Mouse (Mus musculus) heart, embryonic 13.5 days (tissue): ENCODE data around the gene Nmnat2. TPM values are rescaled to one million over a fixed set of nuclear protein-coding genes. Genes with fewer than 3 reads are reported as not detected.
A peak's percentile ranks its signal among the peaks of the same experiment; 100 is the strongest.

Source experiments
- ATAC-seq: fragments of 200-750 bp; cut with Nextera tagmentation; 2 replicates; pipeline ENCODE4 v1.8.0; 2017; ENCODE audit warnings: moderate TSS enrichment; ENCODE audit not compliant: insufficient number of reproducible peaks, low FRiP score, low TSS enrichment; ENCODE audit errors: extremely low read depth
- H3K27ac ChIP-seq: fragments of 300-500 bp; sonication (generic); replicated peaks from 2 replicates; pipeline ENCODE4 v1.5.1; 2015; ENCODE audit warnings: moderate library complexity, mild to moderate bottlenecking, inconsistent platforms
- H3K27me3 ChIP-seq: fragments of 300-500 bp; sonication (generic); replicated peaks from 2 replicates; pipeline ENCODE4 v1.6.1; 2015; ENCODE audit warnings: mild to moderate bottlenecking, inconsistent platforms
- H3K36me3 ChIP-seq: fragments of 300-500 bp; sonication (generic); 2 replicates; pipeline ENCODE4 v1.6.1; 2015; ENCODE audit warnings: mild to moderate bottlenecking, inconsistent platforms
- H3K4me1 ChIP-seq: fragments of 300-500 bp; sonication (generic); 2 replicates; pipeline ENCODE4 v1.6.1; 2015; ENCODE audit warnings: inconsistent platforms
- H3K4me2 ChIP-seq: fragments of 300-500 bp; sonication (generic); 2 replicates; pipeline ENCODE4 v1.6.1; 2015; ENCODE audit warnings: inconsistent platforms, mild to moderate bottlenecking, moderate library complexity
- H3K4me3 ChIP-seq: fragments of 300-500 bp; sonication (generic); 2 replicates; pipeline ENCODE4 v1.5.1; 2015; ENCODE audit warnings: moderate library complexity, mild to moderate bottlenecking, inconsistent platforms
- H3K9ac ChIP-seq: fragments of 300-500 bp; sonication (generic); 2 replicates; pipeline ENCODE4 v1.6.1; 2015; ENCODE audit warnings: inconsistent platforms, mild to moderate bottlenecking, moderate library complexity
- H3K9me3 ChIP-seq: fragments of 300-500 bp; sonication (generic); 2 replicates; pipeline ENCODE4 v1.6.1; 2016; ENCODE audit warnings: inconsistent platforms
- WGBS: fragments of 180-500 bp; shearing (Covaris S2); methylation state at CpG from one replicate; pipeline ENCODE4 v1.1.7; 2015; ENCODE audit warnings: mixed read lengths; 5-methylcytosine and 5-hydroxymethylcytosine counted together
- polyA plus RNA-seq: library from polyadenylated mRNA; unstranded; fragments of >200 nt; fragmentation: Nextera tagmentation; extraction: Ambion mirVana; gene quantifications from 2 replicates; pipeline ENCODE4 v1.2.1, GENCODE M21; 2015

Gene Nmnat2
- polyA plus RNA-seq, 1 experiment from 2014 or later = 0.75 TPM

DNA sequence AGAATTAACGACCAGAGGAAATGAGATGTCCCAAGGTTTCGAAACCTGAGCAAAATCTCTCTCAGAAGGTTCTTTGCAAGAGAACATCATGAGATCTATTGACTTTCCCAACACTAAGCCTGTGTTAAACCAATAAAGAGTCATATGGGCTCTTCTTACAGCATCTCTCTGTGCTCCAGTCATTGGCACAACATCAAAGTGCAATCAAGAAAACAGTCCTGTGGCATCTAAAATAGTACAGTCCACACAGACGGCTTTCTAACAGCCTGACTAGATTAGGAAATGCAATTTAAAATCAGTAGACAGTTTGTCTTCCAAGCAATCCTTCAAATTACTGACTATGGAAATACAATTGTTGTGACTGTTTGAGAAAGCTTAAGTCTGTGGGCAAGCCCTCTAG lies 32.2 kb downstream of the Nmnat2 start:
- no peak overlapping the region for H3K9ac ChIP-seq
- no peaks in the 10 kb centered on the region for H3K9me3 ChIP-seq
- no peaks in the 10 kb centered on the region for H3K36me3 ChIP-seq
- ATAC-seq = no peak
- no peak overlapping the region for H3K27ac ChIP-seq
- no peak overlapping the region for H3K4me3 ChIP-seq
- WGBS = 39% methylated on average over 3 of the region's 3 CpGs
- no peaks in the 10 kb centered on the region for H3K4me1 ChIP-seq
- H3K27me3 ChIP-seq = no peaks in the 10 kb centered on the region
- H3K4me2 ChIP-seq = no peak overlapping the region

DNA sequence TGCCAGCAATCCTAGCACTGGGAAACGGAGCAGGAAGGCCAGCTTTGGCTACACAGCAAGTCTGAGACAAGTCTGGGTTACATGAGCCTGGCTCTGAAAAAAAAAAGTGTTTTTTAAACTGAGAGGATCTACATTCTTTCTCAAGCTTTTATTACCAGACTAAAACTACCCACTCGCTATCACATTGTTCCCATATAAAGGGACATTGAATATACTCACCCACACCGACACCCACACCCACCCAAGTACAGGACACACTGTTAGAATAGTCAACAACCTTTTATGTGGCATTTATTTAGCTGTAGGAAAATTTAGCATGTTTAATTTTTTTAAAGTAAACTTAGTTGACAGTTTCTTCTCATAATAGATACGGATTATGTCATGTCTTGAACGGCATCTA lies 35.3 kb downstream of the Nmnat2 start:
- H3K4me3 ChIP-seq = no peak overlapping the region
- H3K4me2 ChIP-seq = no peak overlapping the region
- H3K9me3 ChIP-seq = no peaks in the 10 kb centered on the region
- H3K4me1 ChIP-seq = no peaks in the 10 kb centered on the region
- no peak for ATAC-seq
- H3K36me3 ChIP-seq = no peaks in the 10 kb centered on the region
- H3K27ac ChIP-seq = no peak overlapping the region
- H3K27me3 ChIP-seq = no peaks in the 10 kb centered on the region
- H3K9ac ChIP-seq = no peak overlapping the region
- WGBS = 86% methylated on average over 5 of the region's 5 CpGs

GRCm38 (mm10) chr1:152992271-152993134 lies 37.7 kb downstream of the Nmnat2 start:
- no peaks in the 10 kb centered on the region for H3K27me3 ChIP-seq
- no peaks in the 10 kb centered on the region for H3K36me3 ChIP-seq
- no peaks in the 10 kb centered on the region for H3K9me3 ChIP-seq
- no peak overlapping the region for H3K4me3 ChIP-seq
- 41% methylated on average over 6 of the region's 6 CpGs for WGBS
- no peak overlapping the region for H3K9ac ChIP-seq
- H3K27ac ChIP-seq = no peak overlapping the region
- H3K4me1 ChIP-seq = no peaks in the 10 kb centered on the region
- ATAC-seq = no peak
- H3K4me2 ChIP-seq = no peak overlapping the region

DNA sequence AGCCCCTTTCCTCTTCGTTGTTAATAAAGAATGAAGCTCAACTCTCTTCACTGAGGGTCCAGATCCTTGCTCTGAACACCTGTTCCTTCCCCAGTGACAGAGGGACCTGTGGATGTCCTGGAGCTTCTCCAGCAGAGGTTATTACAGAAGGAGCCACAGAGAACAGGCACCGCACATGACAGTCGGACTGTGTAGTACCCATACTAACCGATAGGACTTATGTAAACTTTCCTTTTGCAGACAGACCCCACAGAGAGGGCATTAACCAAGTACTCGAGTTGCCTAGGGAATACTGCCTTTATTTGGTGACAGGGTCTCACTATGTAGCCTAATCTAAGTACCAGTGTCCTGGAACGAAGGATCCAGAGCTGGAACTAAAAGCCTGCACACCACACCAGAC lies 39.0 kb downstream of the Nmnat2 start:
- H3K27ac ChIP-seq = no peak overlapping the region
- ATAC-seq = no peak

DNA sequence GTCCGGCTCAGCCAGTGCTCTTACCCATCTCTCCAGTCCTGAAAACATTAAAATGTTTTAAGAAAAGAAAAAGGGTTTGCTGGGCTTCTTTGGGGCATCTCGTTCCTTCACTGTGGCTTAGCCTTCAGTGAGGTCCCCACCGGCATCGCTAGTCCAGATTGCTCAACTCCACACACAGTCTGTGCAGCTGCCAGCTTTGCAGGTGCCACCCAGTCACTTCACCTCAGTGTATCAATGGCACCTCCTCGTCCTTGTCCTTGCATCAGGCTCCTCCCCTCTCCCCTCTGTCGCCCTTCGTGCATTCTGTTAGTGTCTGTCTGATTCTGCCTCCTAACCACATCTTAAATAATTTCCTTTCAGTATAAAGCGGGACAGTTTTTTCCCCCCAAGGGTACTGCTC lies 45.2 kb downstream of the Nmnat2 start:
- Histone ChIP-seq H3K27ac (no peak overlapping the region), H3K9ac (no peak overlapping the region), H3K9me3 (no peaks in the 10 kb centered on the region), H3K4me1 (peaks cover 14% of the 10 kb centered on the region), H3K4me2 (no peak overlapping the region), H3K4me3 (no peak overlapping the region), H3K36me3 (no peaks in the 10 kb centered on the region), H3K27me3 (no peaks in the 10 kb centered on the region)
- WGBS = 72% methylated on average over 8 of the region's 8 CpGs
- ATAC-seq = no peak

More for the DNA sequence above, 39.0 kb downstream of the Nmnat2 start:
- no peaks in the 10 kb centered on the region for H3K36me3 ChIP-seq
- H3K9me3 ChIP-seq = no peaks in the 10 kb centered on the region
- no peak overlapping the region for H3K9ac ChIP-seq
- H3K4me3 ChIP-seq = no peak overlapping the region
- 0 out of 2 replicates have a peak, but pooled peaks cover 3% of the 10 kb centered on the region for H3K4me1 ChIP-seq
- H3K27me3 ChIP-seq = no peaks in the 10 kb centered on the region
- 69% methylated on average over 6 of the region's 6 CpGs for WGBS
- H3K4me2 ChIP-seq = no peak overlapping the region

GRCm38 (mm10) chr1:153000486-153001228 lies 45.9 kb downstream of the Nmnat2 start:
- H3K27me3 ChIP-seq = no peaks in the 10 kb centered on the region
- H3K4me1 ChIP-seq = peaks cover 17% of the 10 kb centered on the region
- H3K9ac ChIP-seq = no peak overlapping the region
- H3K27ac ChIP-seq = no peak overlapping the region
- H3K4me3 ChIP-seq = no peak overlapping the region
- no peak for ATAC-seq
- H3K9me3 ChIP-seq = no peaks in the 10 kb centered on the region
- no peaks in the 10 kb centered on the region for H3K36me3 ChIP-seq
- no peak overlapping the region for H3K4me2 ChIP-seq
- WGBS = 60% methylated on average over 6 of the region's 6 CpGs

- H3K9me3 ChIP-seq = no peaks in the 10 kb centered on the region
- no peak overlapping the region for H3K9ac ChIP-seq
- H3K27me3 ChIP-seq = no peaks in the 10 kb centered on the region
- no peak for ATAC-seq
- H3K27ac ChIP-seq = no peak overlapping the region
- peaks cover 29% of the 10 kb centered on the region for H3K4me1 ChIP-seq
- no peak overlapping the region for H3K4me2 ChIP-seq
- no peak overlapping the region for H3K4me3 ChIP-seq
- 66% methylated on average over 11 of the region's 11 CpGs for whole genome bisulfite sequencing
- H3K36me3 ChIP-seq = no peaks in the 10 kb centered on the region
Observed at GRCm38 (mm10) chr1:153002295-153003050, 47.7 kb downstream of the Nmnat2 start.

- Histone ChIP-seq H3K9ac (no peak overlapping the region), H3K27ac (no peak overlapping the region), H3K4me2 (no peak overlapping the region), H3K27me3 (no peaks in the 10 kb centered on the region), H3K36me3 (no peaks in the 10 kb centered on the region), H3K4me1 (peaks cover 25% of the 10 kb centered on the region), H3K4me3 (no peak overlapping the region), H3K9me3 (no peaks in the 10 kb centered on the region)
- no peak for ATAC-seq
- 84% methylated on average over 2 of the region's 2 CpGs for WGBS
Observed at GRCm38 (mm10) chr1:153004472-153004871, 49.7 kb downstream of the Nmnat2 start.

DNA sequence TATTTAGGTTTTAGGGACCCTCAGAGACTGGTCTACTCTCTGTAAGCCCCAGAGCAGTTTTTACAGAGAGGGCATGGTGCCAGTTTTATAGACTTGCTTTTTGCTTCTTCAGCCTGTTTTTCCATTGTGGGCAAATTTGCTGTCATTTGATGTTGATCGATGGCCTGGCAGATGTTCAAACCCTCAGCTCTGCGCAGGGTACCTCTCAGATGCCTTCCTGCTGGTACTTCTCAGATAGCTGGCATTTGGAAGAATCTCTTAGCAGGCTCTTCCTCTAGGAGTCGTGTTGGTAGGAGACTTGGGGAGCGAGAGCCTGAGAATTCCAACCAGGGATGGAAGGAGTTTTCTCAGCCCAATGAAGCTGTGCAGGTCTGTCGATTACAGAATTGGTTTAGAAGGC lies 51.3 kb downstream of the Nmnat2 start:
- Histone ChIP-seq H3K36me3 (no peaks in the 10 kb centered on the region), H3K4me3 (no peak overlapping the region), H3K4me2 (no peak overlapping the region), H3K9ac (no peak overlapping the region), H3K4me1 (peaks cover 16% of the 10 kb centered on the region), H3K27ac (peak overlapping the region; percentile 37; the same call in 1 of the 2 replicates), H3K9me3 (no peaks in the 10 kb centered on the region), H3K27me3 (no peaks in the 10 kb centered on the region)
- WGBS = 45% methylated on average over 5 of the region's 5 CpGs
- no peak for ATAC-seq

DNA sequence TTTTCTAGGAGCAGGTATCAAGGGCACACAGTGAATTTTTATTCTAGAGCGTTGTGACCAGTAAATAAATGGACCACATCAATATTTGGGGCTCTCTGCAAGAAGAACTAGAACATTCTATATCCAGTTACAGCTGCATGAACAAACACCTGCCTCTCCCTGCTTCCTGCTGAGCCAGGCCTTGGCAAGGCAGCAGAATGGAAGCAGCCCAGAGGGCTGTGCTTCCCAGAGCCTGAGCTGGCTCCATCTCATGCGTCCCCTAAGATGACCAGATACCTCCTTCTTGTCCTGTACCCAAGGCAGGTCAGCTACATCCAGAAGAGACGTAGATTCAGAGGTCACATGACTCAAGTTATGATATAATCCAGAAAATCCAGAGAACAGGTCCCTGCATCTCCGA lies 52.0 kb downstream of the Nmnat2 start:
- H3K4me2 ChIP-seq = no peak overlapping the region
- WGBS = 75% methylated on average over 4 of the region's 4 CpGs
- H3K9me3 ChIP-seq = no peaks in the 10 kb centered on the region
- ATAC-seq = no peak
- no peaks in the 10 kb centered on the region for H3K27me3 ChIP-seq
- peaks cover 16% of the 10 kb centered on the region for H3K4me1 ChIP-seq
- H3K9ac ChIP-seq = no peak overlapping the region
- H3K4me3 ChIP-seq = no peak overlapping the region
- H3K27ac ChIP-seq = 0 out of 2 replicates have a peak overlapping the region, but pooled peaks have one; percentile 37
- no peaks in the 10 kb centered on the region for H3K36me3 ChIP-seq

DNA sequence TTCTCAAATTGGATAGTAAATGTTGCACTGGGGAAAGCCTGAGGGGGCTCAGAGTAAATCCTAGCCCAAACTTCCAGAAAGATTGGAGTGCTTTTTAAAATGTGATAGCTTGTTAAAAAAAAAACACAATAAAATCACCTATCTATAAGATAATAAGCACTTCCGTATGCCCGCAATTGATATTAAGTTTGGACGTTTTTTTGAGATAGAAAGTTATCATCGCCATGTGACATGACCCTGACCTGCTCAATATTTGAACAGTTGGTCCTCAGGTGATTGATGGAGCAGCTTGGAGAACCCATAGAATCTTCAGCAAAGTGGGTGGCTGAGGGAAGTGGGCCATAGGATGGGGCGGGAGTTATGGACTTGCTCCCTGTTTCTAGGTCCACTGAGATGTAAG lies 52.5 kb downstream of the Nmnat2 start:
- no peaks in the 10 kb centered on the region for H3K9me3 ChIP-seq
- H3K4me2 ChIP-seq = no peak overlapping the region
- no peaks in the 10 kb centered on the region for H3K27me3 ChIP-seq
- no peak overlapping the region for H3K4me3 ChIP-seq
- H3K36me3 ChIP-seq = no peaks in the 10 kb centered on the region
- H3K9ac ChIP-seq = no peak overlapping the region
- ATAC-seq = no peak
- 68% methylated on average over 5 of the region's 5 CpGs for WGBS
- H3K27ac ChIP-seq = no peak overlapping the region
- peaks cover 16% of the 10 kb centered on the region for H3K4me1 ChIP-seq
